Mouse (Mus musculus) forebrain, embryonic 14.5 days (tissue): Measurements from ENCODE around the gene Anks6. TPM values are rescaled to one million over a fixed set of nuclear protein-coding genes. Genes with fewer than 3 reads are reported as not detected.
A peak's percentile ranks its signal among the peaks of the same experiment; 100 is the strongest.

Experiments used
- ATAC-seq: fragments of 200-750 bp; cut with Nextera tagmentation; 2 replicates; pipeline ENCODE4 v1.8.0; 2017; ENCODE audit warnings: mild to moderate bottlenecking, moderate library complexity
- DNase-seq: peaks from one replicate; pipeline ENCODE4 v3.0.0-alpha.2; 2015; ENCODE audit warnings: low spot score
- H3K27ac ChIP-seq: fragments of 300-500 bp; sonication (generic); 2 replicates; pipeline ENCODE4 v1.5.1; 2014; ENCODE audit warnings: low read depth, mild to moderate bottlenecking, control low read depth, low read length, moderate library complexity
- H3K27me3 ChIP-seq: fragments of 300-500 bp; sonication (generic); replicated peaks from 2 replicates; pipeline ENCODE4 v1.6.1; 2014; ENCODE audit warnings: low read length, control low read depth, mixed read lengths; ENCODE audit not compliant: control insufficient read depth, insufficient read depth
- H3K36me3 ChIP-seq: fragments of 300-500 bp; sonication (generic); 2 replicates; pipeline ENCODE4 v1.6.1; 2014; ENCODE audit warnings: low read length, control low read depth; ENCODE audit not compliant: control insufficient read depth, insufficient read depth
- H3K4me1 ChIP-seq: fragments of 300-500 bp; sonication (generic); 2 replicates; pipeline ENCODE4 v1.6.1; 2014; ENCODE audit warnings: antibody characterized with exemption, low read length, control low read depth; ENCODE audit not compliant: control insufficient read depth, insufficient read depth
- H3K4me2 ChIP-seq: fragments of 300-500 bp; sonication (generic); 2 replicates; pipeline ENCODE4 v1.6.1; 2014; ENCODE audit warnings: mild to moderate bottlenecking, control low read depth, low read length
- H3K4me3 ChIP-seq: fragments of 300-500 bp; sonication (generic); 2 replicates; pipeline ENCODE4 v1.5.1; 2014; ENCODE audit warnings: low read depth, low read length, control low read depth
- H3K9ac ChIP-seq: fragments of 300-500 bp; sonication (generic); 2 replicates; pipeline ENCODE4 v1.6.1; 2014; ENCODE audit warnings: mild to moderate bottlenecking, low read length, control low read depth, moderate library complexity
- H3K9me3 ChIP-seq: fragments of 300-500 bp; sonication (generic); replicated peaks from 2 replicates; pipeline ENCODE4 v1.6.1; 2016; ENCODE audit warnings: low read length, control low read depth, mixed read lengths; ENCODE audit not compliant: control insufficient read depth
- WGBS: fragments of 180-500 bp; shearing (Covaris S2); extraction: QIAGEN DNeasy Blood & Tissue Kit; methylation state at CpG from one replicate; pipeline ENCODE4 v1.1.7; 2014; 5-methylcytosine and 5-hydroxymethylcytosine counted together
- polyA plus RNA-seq: library from polyadenylated mRNA; unstranded; fragments of >200 nt; fragmentation: Nextera tagmentation; extraction: Ambion mirVana; gene quantifications from 2 replicates; pipeline ENCODE4 v1.2.1, GENCODE M21; 2014

Gene Anks6
- polyA plus RNA-seq, 1 experiment from 2014 or later: 2.2 TPM

DNA sequence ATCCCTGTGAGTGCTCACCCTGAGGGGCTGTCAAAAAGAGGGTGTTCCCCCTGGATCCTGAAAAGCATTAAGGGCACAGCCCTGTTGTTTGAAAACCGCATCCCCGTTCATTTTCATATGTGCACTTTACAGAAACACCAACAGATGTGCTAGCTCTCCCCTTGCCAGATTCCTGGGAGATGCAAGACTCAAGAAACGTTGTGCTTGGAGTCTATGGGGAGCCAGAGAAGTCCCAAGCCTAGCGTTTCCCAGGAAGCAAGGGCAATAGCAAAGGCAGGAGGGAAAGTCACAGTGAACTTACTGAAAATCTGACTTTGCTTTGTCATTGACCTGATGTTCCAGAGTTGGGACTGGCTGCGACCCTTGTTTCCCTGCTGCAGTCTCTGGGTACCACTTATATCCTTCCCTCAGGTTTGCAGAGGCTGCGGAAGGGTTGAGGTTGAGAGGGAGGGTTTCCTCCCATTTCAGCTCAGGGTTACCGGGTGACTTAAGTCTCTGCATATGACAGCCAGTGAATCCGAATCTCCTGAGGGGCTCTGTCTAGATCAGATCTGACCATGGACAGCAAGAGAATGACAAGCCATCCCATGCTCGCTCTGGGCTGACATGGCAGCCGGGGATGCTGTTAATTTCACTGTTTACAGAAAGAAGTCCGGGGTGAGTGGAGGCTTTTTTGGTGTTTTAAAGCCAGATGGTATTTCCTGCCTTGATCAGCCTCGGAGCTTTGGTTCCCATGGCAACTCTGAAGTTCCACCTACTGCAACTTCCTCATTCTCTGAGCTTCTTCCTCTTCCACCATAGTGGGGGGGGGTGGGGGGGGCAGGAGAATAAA lies 46.6 kb downstream of the Anks6 start:
- H3K4me3 ChIP-seq: no peak overlapping the region
- H3K4me1 ChIP-seq: peaks cover 4% of the 10 kb centered on the region; the same call in 1 of the 2 replicates
- no peaks in the 10 kb centered on the region for H3K27me3 ChIP-seq
- H3K9me3 ChIP-seq: no peaks in the 10 kb centered on the region
- no peak overlapping the region for H3K9ac ChIP-seq
- ATAC-seq: peak; percentile 40; the same call in 1 of the 2 replicates
- H3K36me3 ChIP-seq: no peaks in the 10 kb centered on the region
- DNase-seq: peak; percentile 60
- WGBS: 61% methylated on average over 12 of the region's 12 CpGs
- 0 out of 2 replicates have a peak overlapping the region, but pooled peaks have one; percentile 30 for H3K27ac ChIP-seq
- H3K4me2 ChIP-seq: peak overlapping the region; percentile 20; the same call in 1 of the 2 replicates

GRCm38 (mm10) chr4:47000626-47001395 lies 56.4 kb downstream of the Anks6 start:
- ATAC-seq: no peak
- no peak overlapping the region for H3K4me3 ChIP-seq
- no peaks in the 10 kb centered on the region for H3K4me1 ChIP-seq
- no peak overlapping the region for H3K27ac ChIP-seq
- H3K9ac ChIP-seq: no peak overlapping the region
- no peak for DNase-seq
- H3K9me3 ChIP-seq: no peaks in the 10 kb centered on the region
- no peaks in the 10 kb centered on the region for H3K27me3 ChIP-seq
- H3K36me3 ChIP-seq: no peaks in the 10 kb centered on the region
- no peak overlapping the region for H3K4me2 ChIP-seq
- WGBS: 74% methylated on average over 8 of the region's 8 CpGs

DNA sequence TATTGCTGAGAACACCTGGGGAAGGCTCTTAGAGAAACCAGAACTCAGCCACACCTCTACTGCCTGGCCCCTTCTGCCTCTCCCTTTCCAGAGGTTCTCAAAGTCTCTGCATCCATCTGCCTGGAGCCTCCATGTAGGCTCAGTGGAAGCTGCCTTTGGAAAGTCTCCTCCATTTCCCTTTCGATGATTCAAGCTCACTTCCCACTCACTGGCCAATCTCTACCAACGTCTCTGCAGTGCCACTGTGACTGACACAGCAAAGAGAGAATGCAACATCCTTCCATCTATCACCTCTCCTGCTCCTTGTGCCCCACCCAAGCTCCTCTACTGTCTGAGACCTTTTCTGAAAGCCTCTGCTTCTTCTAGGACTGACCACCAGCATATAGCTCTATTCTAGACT lies 59.3 kb downstream of the Anks6 start:
- Histone ChIP-seq H3K4me3 (no peak overlapping the region), H3K9ac (no peak overlapping the region), H3K27me3 (peaks cover 11% of the 10 kb centered on the region), H3K4me2 (no peak overlapping the region), H3K36me3 (no peaks in the 10 kb centered on the region), H3K27ac (no peak overlapping the region), H3K4me1 (no peaks in the 10 kb centered on the region), H3K9me3 (no peaks in the 10 kb centered on the region)
- 82% methylated on average over 2 of the region's 2 CpGs for WGBS
- no peak for DNase-seq
- ATAC-seq: no peak

- Histone ChIP-seq H3K4me1 (no peaks in the 10 kb centered on the region; the same call in 1 of the 2 replicates), H3K4me3 (no peak overlapping the region), H3K36me3 (no peaks in the 10 kb centered on the region), H3K27me3 (peaks cover 42% of the 10 kb centered on the region), H3K9ac (no peak overlapping the region), H3K27ac (no peak overlapping the region), H3K4me2 (no peak overlapping the region), H3K9me3 (no peaks in the 10 kb centered on the region)
- no peak for ATAC-seq
- peak; percentile 35 for DNase-seq
- 4% methylated on average over 8 of the region's 8 CpGs for WGBS
These were observed 64.3 kb downstream of the Anks6 start for GRCm38 (mm10) chr4:46992827-46993473.

GRCm38 (mm10) chr4:46991959-46992316 lies 65.3 kb downstream of the Anks6 start:
- peak overlapping the region; percentile 76 for H3K4me2 ChIP-seq
- H3K4me3 ChIP-seq: peak overlapping the region; percentile 56
- no peak; the same call in 1 of the 2 replicates for ATAC-seq
- no peaks in the 10 kb centered on the region for H3K36me3 ChIP-seq
- DNase-seq: peak; percentile 43
- peak overlapping the region; percentile 72 for H3K9ac ChIP-seq
- 2% methylated on average over 31 of the region's 31 CpGs for WGBS
- H3K9me3 ChIP-seq: no peaks in the 10 kb centered on the region
- H3K27me3 ChIP-seq: peaks cover 42% of the 10 kb centered on the region
- H3K27ac ChIP-seq: peak overlapping the region; percentile 81
- no peaks in the 10 kb centered on the region; the same call in 1 of the 2 replicates for H3K4me1 ChIP-seq

- peak; percentile 78 for DNase-seq
- H3K27me3 ChIP-seq: peaks cover 47% of the 10 kb centered on the region
- H3K9me3 ChIP-seq: no peaks in the 10 kb centered on the region
- no peaks in the 10 kb centered on the region; the same call in 1 of the 2 replicates for H3K4me1 ChIP-seq
- H3K27ac ChIP-seq: peak within 1 kb of the TSS; percentile 81
- ATAC-seq: peak; percentile 78
- 2% methylated on average over 77 of the region's 134 CpGs for WGBS
- H3K9ac ChIP-seq: peak within 1 kb of the TSS; percentile 72
- peak within 1 kb of the TSS; percentile 76 for H3K4me2 ChIP-seq
- H3K4me3 ChIP-seq: peak within 1 kb of the TSS; percentile 56
- H3K36me3 ChIP-seq: no peaks in the 10 kb centered on the region
These were observed 65.9 kb downstream of the Anks6 start, which contains the start of gene Gabbr2 for GRCm38 (mm10) chr4:46991016-46991958. Gene Gabbr2 (minus strand): TSS chr4:46991873.

- 2% methylated on average over 29 of the region's 29 CpGs for WGBS
- Histone ChIP-seq H3K36me3 (no peaks in the 10 kb centered on the region), H3K9ac (peak overlapping the region; percentile 72), H3K4me2 (peak overlapping the region; percentile 76), H3K27ac (no peak overlapping the region), H3K4me3 (peak overlapping the region; percentile 56), H3K4me1 (no peaks in the 10 kb centered on the region; the same call in 1 of the 2 replicates), H3K27me3 (peaks cover 49% of the 10 kb centered on the region), H3K9me3 (no peaks in the 10 kb centered on the region)
- ATAC-seq (no peak), DNase-seq (no peak)
These were observed 66.8 kb downstream of the Anks6 start for GRCm38 (mm10) chr4:46990281-46991015.
